Mouse (Mus musculus) MEL (cell line): ENCODE data around the gene A630095N17Rik. TPM values are rescaled to one million over a fixed set of nuclear protein-coding genes. Genes with fewer than 3 reads are reported as not detected.
A peak's percentile ranks its signal among the peaks of the same experiment; 100 is the strongest.

Source experiments
- DNase-seq: peaks from one replicate; pipeline ENCODE4 v3.0.0; 2011; ENCODE audit warnings: low read depth, low spot score
- H3K27ac ChIP-seq: 2 replicates; pipeline ENCODE4 v1.5.1; 2012; ENCODE audit warnings: low read depth, mild to moderate bottlenecking, control low read depth, low read length, moderate library complexity; ENCODE audit not compliant: control insufficient read depth
- H3K27me3 ChIP-seq, 2 experiments: fragments of 150-350 bp in 1 of 2; sonication (generic) in 1 of 2; 2 replicates each; pipeline ENCODE4 v1.6.1; 2012; ENCODE audit warnings: low read length in 2 of 2, mild to moderate bottlenecking in 2 of 2, improper control_type of control experiment in 1 of 2, moderate library complexity in 1 of 2; ENCODE audit not compliant: insufficient read depth in 2 of 2, control insufficient read depth in 1 of 2
- H3K36me3 ChIP-seq, 2 experiments: 2 replicates each; pipeline ENCODE4 v1.6.1; 2012 to 2014; ENCODE audit warnings: low read length in 2 of 2, improper control_type of control experiment in 1 of 2, inconsistent platforms in 1 of 2, mild to moderate bottlenecking in 1 of 2; ENCODE audit not compliant: insufficient read depth in 2 of 2, control insufficient read depth in 1 of 2
- H3K4me1 ChIP-seq, 2 experiments: fragments of 150-350 bp in 1 of 2; sonication (generic) in 1 of 2; 2 replicates each; pipeline ENCODE4 v1.6.1; 2012; ENCODE audit warnings: low read length in 2 of 2, improper control_type of control experiment in 1 of 2, mild to moderate bottlenecking in 1 of 2; ENCODE audit not compliant: insufficient read depth in 2 of 2, control insufficient read depth in 1 of 2
- H3K4me3 ChIP-seq, 2 experiments: fragments of 150-350 bp in 1 of 2; sonication (generic) in 1 of 2; 2 replicates each; pipeline ENCODE4 v1.5.1; 2012; ENCODE audit warnings: low read depth in 2 of 2, low read length in 2 of 2, mild to moderate bottlenecking in 2 of 2, moderate library complexity in 2 of 2, control low read depth in 1 of 2, improper control_type of control experiment in 1 of 2; ENCODE audit not compliant: control insufficient read depth in 1 of 2, insufficient read depth in 1 of 2
- H3K79me2 ChIP-seq: 2 replicates; pipeline ENCODE4 v1.6.1; 2012; ENCODE audit warnings: mild to moderate bottlenecking, low read length, moderate library complexity; ENCODE audit not compliant: control insufficient read depth, poor library complexity, insufficient read depth
- H3K9ac ChIP-seq: 2 replicates; pipeline ENCODE4 v1.6.1; 2012; ENCODE audit warnings: low read depth, mild to moderate bottlenecking, control low read depth, low read length, moderate library complexity; ENCODE audit not compliant: control insufficient read depth, poor library complexity, severe bottlenecking
- H3K9me3 ChIP-seq: fragments of 150-350 bp; sonication (generic); replicated peaks from 2 replicates; pipeline ENCODE4 v1.6.1; 2012; ENCODE audit warnings: mild to moderate bottlenecking, low read length, improper control_type of control experiment, moderate library complexity; ENCODE audit not compliant: insufficient read depth
- BHLHE40 ChIP-seq: IDR thresholded peaks from 2 replicates; pipeline ENCODE4 v1.6.1; 2012; ENCODE audit warnings: low read depth, mild to moderate bottlenecking, inconsistent platforms, low read length, improper control_type of control experiment, borderline replicate concordance
- CHD1 ChIP-seq: IDR thresholded peaks from 2 replicates; pipeline ENCODE4 v1.6.1; 2012; ENCODE audit warnings: low read depth, mild to moderate bottlenecking, inconsistent platforms, low read length, improper control_type of control experiment
- CHD2 ChIP-seq: IDR thresholded peaks from 2 replicates; pipeline ENCODE4 v1.6.1; 2011; ENCODE audit warnings: low read length, improper control_type of control experiment
- E2F4 ChIP-seq: IDR thresholded peaks from 2 replicates; pipeline ENCODE4 v1.6.1; 2011; ENCODE audit warnings: low read depth, low read length, improper control_type of control experiment, borderline replicate concordance
- ELF1 ChIP-seq: IDR thresholded peaks from 2 replicates; pipeline ENCODE4 v1.6.1; 2014; ENCODE audit warnings: low read depth, mild to moderate bottlenecking, inconsistent platforms, low read length, improper control_type of control experiment, moderate library complexity
- EP300 ChIP-seq, 2 experiments: IDR thresholded peaks; 2 replicates each; pipeline ENCODE4 v1.6.1; 2011; ENCODE audit warnings: improper control_type of control experiment in 2 of 2, low read length in 2 of 2, low read depth in 1 of 2, mild to moderate bottlenecking in 1 of 2
- ETS1 ChIP-seq: IDR thresholded peaks from 2 replicates; pipeline ENCODE4 v1.6.1; 2012; ENCODE audit warnings: low read depth, mild to moderate bottlenecking, inconsistent platforms, low read length, improper control_type of control experiment, moderate library complexity
- GATA1 ChIP-seq: IDR thresholded peaks from 2 replicates; pipeline ENCODE4 v1.6.1; 2011; ENCODE audit warnings: low read depth, low read length, improper control_type of control experiment
- HCFC1 ChIP-seq: IDR thresholded peaks from 2 replicates; pipeline ENCODE4 v1.6.1; 2012; ENCODE audit warnings: low read depth, mild to moderate bottlenecking, inconsistent platforms, low read length, improper control_type of control experiment, moderate library complexity
- JUND ChIP-seq: IDR thresholded peaks from 2 replicates; pipeline ENCODE4 v1.6.1; 2011; ENCODE audit warnings: low read depth, mild to moderate bottlenecking, improper control_type of control experiment, low read length
- MAFK ChIP-seq: IDR thresholded peaks from 2 replicates; pipeline ENCODE4 v1.6.1; 2011; ENCODE audit warnings: low read depth, mild to moderate bottlenecking, low read length, improper control_type of control experiment, borderline replicate concordance
- MAX ChIP-seq: IDR thresholded peaks from 2 replicates; pipeline ENCODE4 v1.6.1; 2011; ENCODE audit warnings: low read length, improper control_type of control experiment
- MAZ ChIP-seq: IDR thresholded peaks from 2 replicates; pipeline ENCODE4 v1.6.1; 2012; ENCODE audit warnings: low read depth, mild to moderate bottlenecking, inconsistent platforms, low read length, improper control_type of control experiment
- MEF2A ChIP-seq: IDR thresholded peaks from 2 replicates; pipeline ENCODE4 v1.6.1; 2014; ENCODE audit warnings: low read depth, mild to moderate bottlenecking, inconsistent platforms, low read length, improper control_type of control experiment; ENCODE audit not compliant: poor library complexity, insufficient replicate concordance, severe bottlenecking; ENCODE audit errors: extremely low read depth
- MXI1 ChIP-seq: IDR thresholded peaks from 2 replicates; pipeline ENCODE4 v1.6.1; 2011; ENCODE audit warnings: mild to moderate bottlenecking, low read depth, low read length, improper control_type of control experiment
- MYB ChIP-seq: IDR thresholded peaks from 2 replicates; pipeline ENCODE4 v1.6.1; 2011; ENCODE audit warnings: mild to moderate bottlenecking, low read depth, low read length, improper control_type of control experiment
- MYC ChIP-seq: IDR thresholded peaks from 2 replicates; pipeline ENCODE4 v1.6.1; 2011; ENCODE audit warnings: low read depth, mild to moderate bottlenecking, low read length, improper control_type of control experiment, moderate library complexity
- NELFE ChIP-seq: IDR thresholded peaks from 2 replicates; pipeline ENCODE4 v1.6.1; 2011; ENCODE audit warnings: low read depth, low read length, improper control_type of control experiment
- NRF1 ChIP-seq: IDR thresholded peaks from 2 replicates; pipeline ENCODE4 v1.6.1; 2014; ENCODE audit warnings: low read depth, mild to moderate bottlenecking, inconsistent platforms, low read length, improper control_type of control experiment, moderate library complexity; ENCODE audit not compliant: poor library complexity, insufficient read depth, severe bottlenecking
- POLR2AphosphoS2 ChIP-seq: IDR thresholded peaks from 2 replicates; pipeline ENCODE4 v1.6.1; 2011; ENCODE audit warnings: low read length, improper control_type of control experiment
- POLR2AphosphoS5 ChIP-seq: IDR thresholded peaks from 2 replicates; pipeline ENCODE4 v1.6.1; 2012; ENCODE audit warnings: low read depth, borderline replicate concordance, mild to moderate bottlenecking, inconsistent platforms, low read length, moderate library complexity, mixed read lengths
- RCOR1 ChIP-seq: IDR thresholded peaks from 2 replicates; pipeline ENCODE4 v1.6.1; 2012; ENCODE audit warnings: low read depth, mild to moderate bottlenecking, inconsistent platforms, low read length, improper control_type of control experiment
- SIN3A ChIP-seq: IDR thresholded peaks from 2 replicates; pipeline ENCODE4 v1.6.1; 2012; ENCODE audit warnings: low read length, improper control_type of control experiment, inconsistent platforms
- SMC3 ChIP-seq: IDR thresholded peaks from 2 replicates; pipeline ENCODE4 v1.6.1; 2011; ENCODE audit warnings: low read depth, low read length, improper control_type of control experiment
- TAL1 ChIP-seq: IDR thresholded peaks from 2 replicates; pipeline ENCODE4 v1.6.1; 2012; ENCODE audit warnings: mild to moderate bottlenecking, inconsistent platforms, low read length, moderate library complexity, mixed read lengths
- TBP ChIP-seq: IDR thresholded peaks from 2 replicates; pipeline ENCODE4 v1.8.0; 2011; ENCODE audit warnings: low read depth, low read length, improper control_type of control experiment
- UBTF ChIP-seq: IDR thresholded peaks from 2 replicates; pipeline ENCODE4 v1.6.1; 2012; ENCODE audit warnings: low read depth, mild to moderate bottlenecking, inconsistent platforms, low read length, improper control_type of control experiment, moderate library complexity, borderline replicate concordance; ENCODE audit not compliant: insufficient read depth
- USF1 ChIP-seq: IDR thresholded peaks from 2 replicates; pipeline ENCODE4 v1.6.1; 2014; ENCODE audit warnings: low read depth, mild to moderate bottlenecking, inconsistent platforms, low read length, improper control_type of control experiment, moderate library complexity
- ZC3H11A ChIP-seq: IDR thresholded peaks from 2 replicates; pipeline ENCODE4 v1.6.1; 2012; ENCODE audit warnings: low read depth, mild to moderate bottlenecking, inconsistent platforms, low read length, improper control_type of control experiment
- ZKSCAN1 ChIP-seq: IDR thresholded peaks from 2 replicates; pipeline ENCODE4 v1.6.1; 2012; ENCODE audit warnings: low read depth, mild to moderate bottlenecking, inconsistent platforms, low read length, improper control_type of control experiment, moderate library complexity
- ZMIZ1 ChIP-seq: IDR thresholded peaks from 2 replicates; pipeline ENCODE4 v1.6.1; 2012; ENCODE audit warnings: low read depth, mild to moderate bottlenecking, inconsistent platforms, low read length, improper control_type of control experiment, moderate library complexity
- ZNF384 ChIP-seq: IDR thresholded peaks from 2 replicates; pipeline ENCODE4 v1.6.1; 2012; ENCODE audit warnings: low read depth, mild to moderate bottlenecking, inconsistent platforms, low read length, improper control_type of control experiment
- polyA plus RNA-seq, 2 experiments: library from polyadenylated mRNA; stranded (reverse) in 1 of 2; unstranded in 1 of 2; fragments of >175 nt in 1 of 2; fragments of >200 nt in 1 of 2; gene quantifications; 2 replicates each; pipeline versions ENCODE4 v1.2.1 to v1.2.4; 2012; ENCODE audit warnings: low replicate concordance in 2 of 2, low read depth in 1 of 2; ENCODE audit not compliant: insufficient read length in 2 of 2, insufficient read depth in 1 of 2, missing spikeins in 1 of 2
- total RNA-seq: library from RNA; depleted of rRNA; stranded (reverse); fragments of 300-350 nt; gene quantifications from 2 replicates; pipeline ENCODE4 v1.2.3, GENCODE M21; 2012

The A630095N17Rik gene
- total and polyA plus RNA-seq, 3 experiments = 0.58 to 0.82 TPM; not detected in 1

GRCm38 (mm10) chr1:75180105-75180590 is 51.8 kb downstream of the A630095N17Rik start, which contains the start of gene Abcb6 (continued):
- TF ChIP-seq ETS1 = peak; percentile 33
- no peak for TF ChIP-seq JUND
- peak; percentile 70 for TF ChIP-seq ZMIZ1

- H3K9me3 ChIP-seq = no peaks in the 10 kb centered on the region
- H3K9ac ChIP-seq = peak overlapping the region; percentile 77
- peaks cover 2 to 11% of the 10 kb centered on the region in 2 experiments; a peak in 3 of 4 replicates for H3K36me3 ChIP-seq
- peaks cover 2 to 10% of the 10 kb centered on the region in 2 experiments; a peak in 3 of 4 replicates for H3K4me1 ChIP-seq
- DNase-seq = peak; percentile 89
- peak overlapping the region; percentile 69 to 84 for H3K4me3 ChIP-seq
- no peaks in the 10 kb centered on the region for H3K27me3 ChIP-seq
- peaks cover 14% of the 10 kb centered on the region for H3K79me2 ChIP-seq
- peak overlapping the region; percentile 78 for H3K27ac ChIP-seq
- peak; percentile 85 to 90 for TF ChIP-seq EP300 (IDR thresholded peaks at IDR 0.05; ENCODE audit: low read depth in 1 of 2, low read length in 2 of 2)
- peak; percentile 64; the same call in 1 of the 2 replicates for TF ChIP-seq MAX
- peak; percentile 100 for TF ChIP-seq ETS1
- 0 out of 2 replicates have a peak, but pooled peaks have one; percentile 2 for TF ChIP-seq NELFE
- peak; percentile 100 for TF ChIP-seq SIN3A
- TF ChIP-seq ZKSCAN1 = no peak; the same call in 1 of the 2 replicates
- peak; percentile 93 for TF ChIP-seq MAFK
- no peak for TF ChIP-seq MYB
- TF ChIP-seq ZMIZ1 = no peak
- TF ChIP-seq POLR2AphosphoS2 = no peak; the same call in 1 of the 2 replicates
- TF ChIP-seq SMC3 = no peak
- TF ChIP-seq TAL1 = peak; percentile 83
- no peak for TF ChIP-seq UBTF
- TF ChIP-seq USF1 = no peak
- TF ChIP-seq BHLHE40 = no peak
- peak; percentile 93; the same call in 1 of the 2 replicates for TF ChIP-seq MXI1
- TF ChIP-seq RCOR1 = no peak
- 0 out of 2 replicates have a peak, but pooled peaks have one; percentile 39 for TF ChIP-seq JUND
- TF ChIP-seq ZNF384 = peak; percentile 100
- TF ChIP-seq MEF2A = no peak
- TF ChIP-seq CHD2 = no peak
- TF ChIP-seq TBP = peak; percentile 55; the same call in 1 of the 2 replicates
- TF ChIP-seq ELF1 = no peak
- no peak for TF ChIP-seq CHD1
- TF ChIP-seq POLR2AphosphoS5 = no peak
- 0 out of 2 replicates have a peak, but pooled peaks have one; percentile 7 for TF ChIP-seq MAZ
- peak; percentile 75 for TF ChIP-seq GATA1
- no peak for TF ChIP-seq NRF1
- TF ChIP-seq ZC3H11A = no peak
- peak; percentile 67; the same call in 1 of the 2 replicates for TF ChIP-seq MYC
- peak; percentile 50; the same call in 1 of the 2 replicates for TF ChIP-seq HCFC1
- TF ChIP-seq E2F4 = no peak
Observed at GRCm38 (mm10) chr1:75179334-75180104, 52.4 kb downstream of the A630095N17Rik start.
